Mouse (Mus musculus): ENCODE results near the gene Defb25. TPM values are rescaled to one million over a fixed set of nuclear protein-coding genes. Genes with fewer than 3 reads are reported as not detected.

The Defb25 gene
- total RNA-seq, 4 experiments from 2014 or later: not detected

DNA sequence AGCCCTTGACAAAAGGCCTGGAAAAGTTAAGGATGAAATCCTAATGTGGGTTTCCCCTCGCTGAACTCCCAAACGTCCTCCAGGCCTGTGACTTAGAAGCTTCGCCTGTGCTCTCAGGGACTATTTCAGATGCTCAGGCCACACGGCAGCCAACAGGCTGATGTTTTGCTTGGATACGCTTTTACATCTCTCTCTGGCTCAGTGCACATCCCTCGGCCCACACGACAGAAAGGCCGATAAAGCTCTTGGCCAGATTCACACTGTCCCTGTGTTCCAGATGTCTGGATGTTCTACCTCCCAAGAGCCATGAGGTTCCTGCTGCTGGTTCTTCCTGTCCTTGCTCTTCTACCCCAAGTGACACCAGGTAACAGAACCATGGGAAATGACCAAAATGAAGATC is 49.4 kb downstream of the Defb25 start:
- no peak for DNase-seq (ENCODE audit: low spot score in 2 of 2)

Other genes with a start within 250 kb of the Defb25 start
- 100 to 1,000 TPM in 2 of 4 experiments, 10 to 100 TPM in 2; 90.3 to 104 (median 96.4) TPM for gene Nrsn2, start 246.4 kb downstream of the Defb25 start, total RNA-seq (2022)
- 10 to 100 TPM; 13.7 to 17.3 (median 16.5) TPM for gene Sox12, start 225.0 kb downstream of the Defb25 start, total RNA-seq (2022)
- 10 to 100 TPM in 2 of 4 experiments, 1 to 10 TPM in 2; 9.1 to 10.4 (median 9.9) TPM for gene Zcchc3, start 208.0 kb downstream of the Defb25 start, total RNA-seq (2022)
- 1 to 10 TPM; 2.5 to 3.9 (median 3.0) TPM for gene 6820408C15Rik, start 207.5 kb downstream of the Defb25 start, total RNA-seq (2022)
- gene Defb23, start 158.4 kb downstream of the Defb25 start, total RNA-seq (2022): not detected
- under 1 TPM in 1 of 4 experiments, not detected in 3; 0.73 TPM for gene Defb20, start 146.0 kb downstream of the Defb25 start, total RNA-seq (2022)
- not detected for gene Defb22, start 132.9 kb downstream of the Defb25 start, total RNA-seq (2022)
- gene Defb26, start 111.4 kb downstream of the Defb25 start, total RNA-seq (2022): not detected
- not detected for gene Defb28, start 104.8 kb downstream of the Defb25 start, total RNA-seq (2022)
- gene Defb29, start 83.0 kb downstream of the Defb25 start, total RNA-seq (2022): not detected
- gene Gm17416, start 53.7 kb downstream of the Defb25 start, total RNA-seq (2022): not detected
- gene Defb21, start 50.3 kb downstream of the Defb25 start, total RNA-seq (2022): not detected
- not detected for gene Defb19, start 42.7 kb downstream of the Defb25 start, total RNA-seq (2022)
- gene Defb45, start 23.7 kb downstream of the Defb25 start, total RNA-seq (2022): not detected
- not detected for gene Defb36, start 18.7 kb downstream of the Defb25 start, total RNA-seq (2022)
- 1 to 10 TPM in 1 of 4 experiments, under 1 TPM in 3; 0.61 to 1.1 (median 0.72) TPM for gene Rem1, start 3.9 kb upstream of the Defb25 start, total RNA-seq (2022)
- 10 to 100 TPM; 69.8 to 81.5 (median 78.5) TPM for gene H13, start 46.4 kb upstream of the Defb25 start, total RNA-seq (2022)
- 10 to 100 TPM; 17.7 to 21.8 (median 19.0) TPM for gene Mcts2, start 64.0 kb upstream of the Defb25 start, total RNA-seq (2022)
- 10 to 100 TPM; 18.1 to 24.9 (median 22.5) TPM for gene Id1, start 113.2 kb upstream of the Defb25 start, total RNA-seq (2022)
- 1 to 10 TPM in 3 of 4 experiments, under 1 TPM in 1; 0.92 to 2.4 (median 2.2) TPM for gene Cox4i2, start 131.1 kb upstream of the Defb25 start, total RNA-seq (2022)
- 100 to 1,000 TPM; 124 to 140 (median 132) TPM for gene Bcl2l1, start 208.7 kb upstream of the Defb25 start, total RNA-seq (2022)
- 1 to 10 TPM; 1.2 to 2.3 (median 1.7) TPM for gene Tpx2, start 224.9 kb upstream of the Defb25 start, total RNA-seq (2022)

Data from layer of hippocampus, adult 8-10 months (tissue).